Mouse (Mus musculus): ENCODE data around the gene Cwc25. TPM values are rescaled to one million over a fixed set of nuclear protein-coding genes. Genes with fewer than 3 reads are reported as not detected.

Gene Cwc25
- total and polyA plus RNA-seq, 3 experiments: 20.8 to 27.4 (median 23.2) TPM

GRCm38 (mm10) chr11:97733689-97734088 lies 32.7 kb downstream of the Cwc25 start:
- TF ChIP-seq POLR2AphosphoS5 (IDR thresholded peaks at IDR 0.05; ENCODE audit: insufficient replicate concordance, low read depth, low read length) (no peak), GATA2 (IDR thresholded peaks at IDR 0.05; ENCODE audit: borderline replicate concordance, low read depth, low read length) (no peak)
- Histone ChIP-seq H3K4me1 (ENCODE audit: insufficient read depth, low read depth, low read length) (no peaks in the 10 kb centered on the region; the same call in 1 of the 2 replicates), H3K36me3 (replicated peaks) (peaks cover 77% of the 10 kb centered on the region)

GRCm38 (mm10) chr11:97728730-97729129 lies 37.6 kb downstream of the Cwc25 start:
- Histone ChIP-seq H3K4me1 (ENCODE audit: insufficient read depth, low read depth, low read length) (no peaks in the 10 kb centered on the region), H3K4me3 (ENCODE audit: low read depth, low read length) (no peak overlapping the region), H3K9me3 (replicated peaks) (no peaks in the 10 kb centered on the region), H3K36me3 (replicated peaks) (peaks cover 93% of the 10 kb centered on the region), H3K27me3 (ENCODE audit: insufficient read depth, low read length) (no peaks in the 10 kb centered on the region)
- no peak for DNase-seq (ENCODE audit: low spot score)
- TF ChIP-seq CTCF (IDR thresholded peaks at IDR 0.05; ENCODE audit: low read depth, low read length): no peak
- TF ChIP-seq GATA1 (IDR thresholded peaks at IDR 0.05; ENCODE audit: borderline replicate concordance, low read length): no peak
- no peak for TF ChIP-seq TAL1 (conservative IDR thresholded peaks at IDR 0.05; ENCODE audit: low read depth, low read length)
- no peak for TF ChIP-seq POLR2AphosphoS5 (IDR thresholded peaks at IDR 0.05; ENCODE audit: insufficient replicate concordance, low read depth, low read length)
- no peak for ATAC-seq (ENCODE audit: extremely low read depth, insufficient number of reproducible peaks, low FRiP score, poor library complexity, severe bottlenecking)

More at GRCm38 (mm10) chr11:97733689-97734088, 32.7 kb downstream of the Cwc25 start:
- DNase-seq (ENCODE audit: low spot score) (no peak), ATAC-seq (ENCODE audit: extremely low read depth, insufficient number of reproducible peaks, low FRiP score, poor library complexity, severe bottlenecking) (no peak)
- Histone ChIP-seq H3K27me3 (ENCODE audit: insufficient read depth, low read length) (no peaks in the 10 kb centered on the region), H3K9me3 (replicated peaks) (no peaks in the 10 kb centered on the region), H3K4me3 (ENCODE audit: low read depth, low read length) (no peak overlapping the region)

- no peak for ATAC-seq (ENCODE audit: extremely low read depth, insufficient number of reproducible peaks, low FRiP score, poor library complexity, severe bottlenecking)
- no peak overlapping the region for H3K4me3 ChIP-seq (ENCODE audit: low read depth, low read length)
- DNase-seq (ENCODE audit: low spot score): no peak
- H3K36me3 ChIP-seq (replicated peaks): peaks cover 94% of the 10 kb centered on the region
- TF ChIP-seq POLR2AphosphoS5 (IDR thresholded peaks at IDR 0.05; ENCODE audit: insufficient replicate concordance, low read depth, low read length) (no peak), TAL1 (conservative IDR thresholded peaks at IDR 0.05; ENCODE audit: low read depth, low read length) (no peak), GATA1 (IDR thresholded peaks at IDR 0.05; ENCODE audit: borderline replicate concordance, low read length) (no peak), CTCF (IDR thresholded peaks at IDR 0.05; ENCODE audit: low read depth, low read length) (no peak), GATA2 (IDR thresholded peaks at IDR 0.05; ENCODE audit: borderline replicate concordance, low read depth, low read length) (no peak)
- no peaks in the 10 kb centered on the region for H3K27me3 ChIP-seq (ENCODE audit: insufficient read depth, low read length)
- H3K9me3 ChIP-seq (replicated peaks): no peaks in the 10 kb centered on the region
- H3K4me1 ChIP-seq (ENCODE audit: insufficient read depth, low read depth, low read length): no peaks in the 10 kb centered on the region
These were observed 38.0 kb downstream of the Cwc25 start for GRCm38 (mm10) chr11:97728311-97728710.

- no peak for ATAC-seq (ENCODE audit: extremely low read depth, insufficient number of reproducible peaks, low FRiP score, poor library complexity, severe bottlenecking)
These were observed 42.6 kb downstream of the Cwc25 start for GRCm38 (mm10) chr11:97723709-97724108.

GRCm38 (mm10) chr11:97721338-97721737 lies 45.0 kb downstream of the Cwc25 start:
- Histone ChIP-seq H3K4me3 (ENCODE audit: low read depth, low read length) (no peak overlapping the region), H3K36me3 (replicated peaks) (peaks cover 94% of the 10 kb centered on the region), H3K27me3 (ENCODE audit: insufficient read depth, low read length) (no peaks in the 10 kb centered on the region), H3K4me1 (ENCODE audit: insufficient read depth, low read depth, low read length) (no peaks in the 10 kb centered on the region), H3K9me3 (replicated peaks) (peaks cover 4% of the 10 kb centered on the region)
- ATAC-seq (ENCODE audit: extremely low read depth, insufficient number of reproducible peaks, low FRiP score, poor library complexity, severe bottlenecking): no peak
- DNase-seq (ENCODE audit: low spot score): no peak
- TF ChIP-seq GATA1 (IDR thresholded peaks at IDR 0.05; ENCODE audit: borderline replicate concordance, low read length) (no peak), GATA2 (IDR thresholded peaks at IDR 0.05; ENCODE audit: borderline replicate concordance, low read depth, low read length) (no peak)

More at GRCm38 (mm10) chr11:97723709-97724108, 42.6 kb downstream of the Cwc25 start:
- H3K4me1 ChIP-seq (ENCODE audit: insufficient read depth, low read depth, low read length): no peaks in the 10 kb centered on the region
- H3K27me3 ChIP-seq (ENCODE audit: insufficient read depth, low read length): no peaks in the 10 kb centered on the region
- TF ChIP-seq POLR2AphosphoS5 (IDR thresholded peaks at IDR 0.05; ENCODE audit: insufficient replicate concordance, low read depth, low read length) (no peak), TAL1 (conservative IDR thresholded peaks at IDR 0.05; ENCODE audit: low read depth, low read length) (no peak), GATA2 (IDR thresholded peaks at IDR 0.05; ENCODE audit: borderline replicate concordance, low read depth, low read length) (no peak), GATA1 (IDR thresholded peaks at IDR 0.05; ENCODE audit: borderline replicate concordance, low read length) (no peak), CTCF (IDR thresholded peaks at IDR 0.05; ENCODE audit: low read depth, low read length) (no peak)
- H3K4me3 ChIP-seq (ENCODE audit: low read depth, low read length): no peak overlapping the region
- H3K9me3 ChIP-seq (replicated peaks): peaks cover 4% of the 10 kb centered on the region
- H3K36me3 ChIP-seq (replicated peaks): peaks cover 97% of the 10 kb centered on the region
- DNase-seq (ENCODE audit: low spot score): no peak

GRCm38 (mm10) chr11:97719041-97719440 lies 47.3 kb downstream of the Cwc25 start:
- Histone ChIP-seq H3K4me1 (ENCODE audit: insufficient read depth, low read depth, low read length) (no peaks in the 10 kb centered on the region), H3K9me3 (replicated peaks) (peaks cover 4% of the 10 kb centered on the region), H3K4me3 (ENCODE audit: low read depth, low read length) (no peak overlapping the region), H3K27me3 (ENCODE audit: insufficient read depth, low read length) (no peaks in the 10 kb centered on the region), H3K36me3 (replicated peaks) (peaks cover 94% of the 10 kb centered on the region)
- ATAC-seq (ENCODE audit: extremely low read depth, insufficient number of reproducible peaks, low FRiP score, poor library complexity, severe bottlenecking): no peak
- no peak for TF ChIP-seq CTCF (IDR thresholded peaks at IDR 0.05; ENCODE audit: low read depth, low read length)
- no peak for TF ChIP-seq GATA2 (IDR thresholded peaks at IDR 0.05; ENCODE audit: borderline replicate concordance, low read depth, low read length)
- TF ChIP-seq POLR2AphosphoS5 (IDR thresholded peaks at IDR 0.05; ENCODE audit: insufficient replicate concordance, low read depth, low read length): no peak
- TF ChIP-seq TAL1 (conservative IDR thresholded peaks at IDR 0.05; ENCODE audit: low read depth, low read length): no peak
- TF ChIP-seq GATA1 (IDR thresholded peaks at IDR 0.05; ENCODE audit: borderline replicate concordance, low read length): no peak
- no peak for DNase-seq (ENCODE audit: low spot score)
